Mouse (Mus musculus): Measurements from ENCODE around the gene Hspa12b. TPM values are rescaled to one million over a fixed set of nuclear protein-coding genes. Genes with fewer than 3 reads are reported as not detected.
A peak's percentile ranks its signal among the peaks of the same experiment; 100 is the strongest.

Gene Hspa12b
- polyA plus RNA-seq, 1 experiment from 2014 or later: 20.3 TPM

DNA sequence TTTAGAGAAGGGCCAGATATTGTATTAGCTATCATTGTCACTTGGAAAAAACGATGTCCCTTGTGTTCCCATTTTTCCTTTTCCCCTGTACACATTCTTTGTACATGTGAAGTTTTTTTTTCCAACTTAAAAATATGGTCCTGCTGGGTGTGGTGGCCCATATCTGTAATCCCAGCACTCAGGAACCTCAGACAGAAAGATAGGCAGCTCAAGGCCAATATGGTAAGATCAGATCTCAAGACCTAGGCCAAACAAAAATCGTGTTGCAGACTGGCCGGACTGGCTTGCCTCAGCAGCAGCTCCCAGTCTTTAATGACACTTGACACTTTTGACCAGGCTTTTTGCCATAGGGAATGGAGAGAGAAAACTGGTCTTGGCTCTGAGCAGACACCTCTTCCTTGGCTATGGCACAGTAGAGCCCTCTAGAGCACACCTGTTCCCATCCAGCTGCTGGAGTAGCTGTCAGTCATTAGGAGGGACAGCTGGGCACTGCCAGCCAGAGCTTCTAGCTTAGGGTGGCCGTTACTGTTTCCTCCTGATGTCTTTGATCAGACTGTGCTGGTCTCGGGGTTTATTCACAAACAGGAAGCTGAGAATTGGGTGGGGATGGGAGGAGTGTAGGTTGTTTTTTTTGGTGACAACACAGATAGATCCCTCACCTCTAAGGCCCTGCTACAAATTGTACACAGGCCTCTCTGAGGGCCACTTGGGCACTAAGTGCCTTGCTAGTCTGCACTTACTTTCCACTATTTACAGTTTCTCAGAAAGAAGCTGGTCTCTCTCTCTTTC is 62.6 kb downstream of the Hspa12b start:
- Histone ChIP-seq H3K4me1 (peaks cover 51% of the 10 kb centered on the region), H3K9me3 (replicated peaks) (no peaks in the 10 kb centered on the region), H3K27ac (peak overlapping the region; percentile 87), H3K27me3 (no peaks in the 10 kb centered on the region), H3K4me3 (replicated peaks) (no peak overlapping the region), H3K4me2 (peak overlapping the region; percentile 14), H3K36me3 (peaks cover 36% of the 10 kb centered on the region), H3K9ac (no peak overlapping the region)
- WGBS: 43% methylated on average over 5 of the region's 5 CpGs
- no peak for ATAC-seq (replicated peaks; ENCODE audit: low FRiP score)

GRCm38 (mm10) chr2:131190344-131191004 is 63.4 kb downstream of the Hspa12b start:
- Histone ChIP-seq H3K36me3 (peaks cover 43% of the 10 kb centered on the region), H3K27ac (peak overlapping the region; percentile 87), H3K9ac (no peak overlapping the region), H3K4me1 (peaks cover 51% of the 10 kb centered on the region), H3K9me3 (replicated peaks) (no peaks in the 10 kb centered on the region), H3K27me3 (no peaks in the 10 kb centered on the region), H3K4me2 (peak overlapping the region; percentile 25), H3K4me3 (replicated peaks) (no peak overlapping the region; the same call in 1 of the 2 replicates)
- peak; percentile 74 for ATAC-seq (replicated peaks; ENCODE audit: low FRiP score)
- 16% methylated on average over 10 of the region's 10 CpGs for WGBS

- no peaks in the 10 kb centered on the region for H3K9me3 ChIP-seq (replicated peaks)
- no peaks in the 10 kb centered on the region for H3K27me3 ChIP-seq
- peaks cover 47% of the 10 kb centered on the region for H3K36me3 ChIP-seq
- H3K4me2 ChIP-seq: peak overlapping the region; percentile 25; the same call in 1 of the 2 replicates
- H3K9ac ChIP-seq: no peak overlapping the region
- peaks cover 48% of the 10 kb centered on the region for H3K4me1 ChIP-seq
- H3K27ac ChIP-seq: peak overlapping the region; percentile 87
- H3K4me3 ChIP-seq (replicated peaks): no peak overlapping the region
- ATAC-seq (replicated peaks; ENCODE audit: low FRiP score): no peak
- 76% methylated on average over 7 of the region's 7 CpGs for WGBS
Measured at GRCm38 (mm10) chr2:131191005-131191390, 63.9 kb downstream of the Hspa12b start.

Other genes starting within 250 kb of the Hspa12b start
- gene 4930402H24Rik, start 220.9 kb upstream of the Hspa12b start, polyA plus RNA-seq (2015; fragmentation: Nextera tagmentation; extraction: Ambion mirVana): 35.1 and 40.6 TPM in 2 replicates
- 6.2 and 8.2 TPM in 2 replicates for gene Atrn, start 220.8 kb upstream of the Hspa12b start, polyA plus RNA-seq (2015; fragmentation: Nextera tagmentation; extraction: Ambion mirVana)
- gene Gfra4, start 84.2 kb upstream of the Hspa12b start, polyA plus RNA-seq (2015; fragmentation: Nextera tagmentation; extraction: Ambion mirVana): 15.1 and 17.0 TPM in 2 replicates
- 3.6 and 4.9 TPM in 2 replicates for gene Adam33, start 63.5 kb upstream of the Hspa12b start, polyA plus RNA-seq (2015; fragmentation: Nextera tagmentation; extraction: Ambion mirVana)
- gene Siglec1, start 40.5 kb upstream of the Hspa12b start, polyA plus RNA-seq (2015; fragmentation: Nextera tagmentation; extraction: Ambion mirVana): 0.35 and 0.49 TPM in 2 replicates
- not detected in 2 replicates for gene Gm11037, start 6.2 kb downstream of the Hspa12b start, polyA plus RNA-seq (2015; fragmentation: Nextera tagmentation; extraction: Ambion mirVana)
- 82.9 and 91.1 TPM in 2 replicates for gene 1700037H04Rik, start 32.8 kb downstream of the Hspa12b start, polyA plus RNA-seq (2015; fragmentation: Nextera tagmentation; extraction: Ambion mirVana)
- 10.6 and 10.8 TPM in 2 replicates for gene Cenpb, start 52.8 kb downstream of the Hspa12b start, polyA plus RNA-seq (2015; fragmentation: Nextera tagmentation; extraction: Ambion mirVana)
- 62.1 and 71.5 TPM in 2 replicates for gene Cdc25b, start 59.7 kb downstream of the Hspa12b start, polyA plus RNA-seq (2015; fragmentation: Nextera tagmentation; extraction: Ambion mirVana)
- gene Spef1, start 60.0 kb downstream of the Hspa12b start, polyA plus RNA-seq (2015; fragmentation: Nextera tagmentation; extraction: Ambion mirVana): 3.2 and 3.6 TPM in 2 replicates
- gene Ap5s1, start 79.8 kb downstream of the Hspa12b start, polyA plus RNA-seq (2015; fragmentation: Nextera tagmentation; extraction: Ambion mirVana): 25.6 TPM in 2 replicates
- 27.8 and 30.2 TPM in 2 replicates for gene Mavs, start 106.8 kb downstream of the Hspa12b start, polyA plus RNA-seq (2015; fragmentation: Nextera tagmentation; extraction: Ambion mirVana)
- 38.3 and 39.0 TPM in 2 replicates for gene Pank2, start 135.2 kb downstream of the Hspa12b start, polyA plus RNA-seq (2015; fragmentation: Nextera tagmentation; extraction: Ambion mirVana)
- gene Rnf24, start 225.6 kb downstream of the Hspa12b start, polyA plus RNA-seq (2015; fragmentation: Nextera tagmentation; extraction: Ambion mirVana): 3.9 and 4.0 TPM in 2 replicates

Data from kidney, embryonic 15.5 days (tissue).